Mouse (Mus musculus): ENCODE data around the gene Them4. TPM values are rescaled to one million over a fixed set of nuclear protein-coding genes. Genes with fewer than 3 reads are reported as not detected.
"Not testable (repeated sequence)": the region's sequence is repeated elsewhere in the genome, so short reads cannot be mapped to it uniquely, and the experiment has no call there.

Gene Them4
- total RNA-seq (2021), result 10 to 100 TPM; 26.5 to 29.2 TPM

DNA sequence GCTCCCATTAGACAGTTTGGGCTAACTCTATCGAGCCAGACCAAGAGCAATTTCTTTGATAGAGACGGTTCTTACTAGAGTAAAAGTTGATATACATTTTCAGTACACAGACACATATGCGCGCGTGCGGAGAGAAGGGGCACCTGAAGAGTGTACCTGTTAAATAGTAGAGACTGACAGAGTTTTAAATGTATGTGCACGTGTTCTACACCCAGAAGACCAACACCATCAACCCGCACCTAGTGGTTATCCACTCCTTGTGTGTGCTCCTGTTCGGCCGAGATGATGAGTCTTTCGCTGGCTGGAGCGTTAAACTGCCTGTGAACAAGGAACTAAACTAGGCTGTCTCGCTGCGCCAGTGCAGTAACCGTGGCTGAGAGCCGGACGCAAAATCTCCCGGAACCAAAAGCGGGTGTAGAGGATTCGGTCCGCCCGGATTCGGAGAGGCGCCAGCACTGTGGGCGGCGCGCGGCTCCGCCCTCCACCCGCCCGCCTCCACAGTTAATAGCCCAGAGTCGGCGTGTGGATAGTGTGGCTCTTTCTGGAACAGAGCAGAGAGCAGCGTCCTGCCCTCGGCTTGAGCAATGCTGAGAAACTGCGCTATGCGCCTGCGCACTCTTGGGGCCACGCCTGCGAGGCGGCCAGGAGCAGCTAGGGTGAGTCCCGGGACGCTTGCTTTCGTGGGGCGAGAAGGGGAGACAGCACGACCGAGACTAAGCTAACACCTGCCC is at the start of gene Them4:
Them4 (plus strand) TSS at position 457 of the 731 bp plus-strand sequence.
- intact Hi-C loops (cut with DNase I), result no loop called here

DNA sequence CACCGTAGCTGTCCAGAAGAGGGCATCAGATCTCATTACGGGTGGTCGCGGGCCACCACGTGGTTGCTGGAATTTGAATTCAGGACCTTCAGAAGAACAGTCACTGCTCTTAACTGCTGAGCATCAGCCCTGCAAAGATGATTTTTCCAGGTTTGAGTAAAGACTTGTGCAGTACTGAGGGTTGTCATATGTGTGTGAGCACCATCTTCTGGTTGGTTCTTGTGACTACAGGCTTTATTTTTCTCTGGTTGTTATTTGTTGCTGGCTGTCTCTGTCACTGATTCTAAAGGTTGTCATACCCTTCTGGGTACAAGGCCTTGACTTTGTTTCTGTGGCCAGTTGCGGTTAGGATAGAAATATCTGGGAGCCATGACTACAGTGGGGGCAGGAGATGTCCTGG is 49.3 kb upstream of the Them4 start:
- DNase-seq (ENCODE audit: extremely low spot score in 1 of 2, low spot score in 2 of 2), result peak in 1 of 2 experiments; percentile 3
- intact Hi-C loops (cut with DNase I), result no loop called here

More for the DNA sequence above, at the start of gene Them4:
- peak; percentile 86 to 94 for DNase-seq (ENCODE audit: extremely low spot score in 1 of 2, low spot score in 2 of 2)

DNA sequence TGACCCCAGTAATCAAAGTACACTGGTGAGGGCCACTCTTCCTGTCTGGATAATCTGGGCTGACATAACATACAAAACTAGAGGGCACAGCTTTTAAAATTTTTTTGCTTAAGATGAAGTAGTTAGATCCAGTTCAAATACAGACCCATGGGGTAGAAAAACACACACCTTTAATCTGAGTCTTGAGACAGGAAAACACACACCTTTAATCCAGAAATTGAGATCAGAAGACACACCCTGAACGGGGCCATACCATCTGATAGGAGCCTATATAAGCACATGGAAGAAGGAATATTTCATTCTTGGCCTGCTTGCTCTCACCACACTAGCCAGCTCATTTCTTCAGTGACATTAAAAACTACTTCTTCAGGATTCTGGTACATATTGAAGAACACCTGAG is 46.2 kb upstream of the Them4 start, which contains the start of gene Gm4778:
Gm4778 (plus strand) TSS at position 301 of the 400 bp plus-strand sequence.
- DNase-seq (ENCODE audit: extremely low spot score in 1 of 2, low spot score in 2 of 2); intact Hi-C loops (cut with DNase I): not testable (repeated sequence)

DNA sequence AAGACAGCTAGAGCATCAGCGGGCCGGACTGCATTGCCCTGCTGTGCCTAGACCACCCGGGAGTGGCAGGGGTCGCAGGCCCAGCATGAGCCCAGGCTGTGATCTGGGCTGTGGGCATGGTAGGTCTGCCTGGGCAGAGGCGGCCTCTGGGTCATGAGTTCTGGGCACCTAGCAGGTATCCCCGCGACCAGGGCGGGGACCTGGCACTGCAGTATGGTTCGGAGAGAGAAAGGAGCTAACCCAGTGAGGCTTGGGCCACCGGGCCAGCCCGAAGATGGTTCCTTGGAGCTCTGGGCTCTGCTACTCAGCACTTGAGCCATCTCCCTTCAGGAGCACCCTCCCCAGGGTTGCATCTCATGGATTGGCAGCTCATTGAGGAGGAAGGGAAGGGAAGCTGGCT is 33.9 kb upstream of the Them4 start:
- intact Hi-C loops (cut with DNase I), result no loop called here
- peak in 1 of 2 experiments; percentile 18 for DNase-seq (ENCODE audit: extremely low spot score in 1 of 2, low spot score in 2 of 2)

DNA sequence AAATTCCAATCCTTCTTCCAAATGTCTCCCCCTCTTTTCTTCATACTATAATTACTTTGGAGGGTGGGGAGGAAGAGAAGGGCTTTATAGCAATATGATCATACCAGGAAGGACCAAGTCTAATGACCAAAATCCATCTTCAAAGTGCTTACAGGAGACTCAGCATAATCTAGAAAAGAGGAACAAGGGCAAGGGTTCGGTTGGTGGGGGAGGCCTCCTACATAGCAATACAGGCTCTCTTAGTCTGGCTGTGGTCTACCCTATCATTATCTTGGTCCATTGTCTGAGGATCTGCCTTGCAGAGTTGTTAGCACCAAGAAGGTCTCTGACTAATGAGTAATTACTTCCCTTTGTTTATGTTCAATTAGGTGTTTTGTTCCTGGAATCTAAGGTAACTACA is 4.4 kb upstream of the Them4 start:
- intact Hi-C loops (cut with DNase I), result no loop called here
- no peak for DNase-seq (ENCODE audit: extremely low spot score in 1 of 2, low spot score in 2 of 2)

DNA sequence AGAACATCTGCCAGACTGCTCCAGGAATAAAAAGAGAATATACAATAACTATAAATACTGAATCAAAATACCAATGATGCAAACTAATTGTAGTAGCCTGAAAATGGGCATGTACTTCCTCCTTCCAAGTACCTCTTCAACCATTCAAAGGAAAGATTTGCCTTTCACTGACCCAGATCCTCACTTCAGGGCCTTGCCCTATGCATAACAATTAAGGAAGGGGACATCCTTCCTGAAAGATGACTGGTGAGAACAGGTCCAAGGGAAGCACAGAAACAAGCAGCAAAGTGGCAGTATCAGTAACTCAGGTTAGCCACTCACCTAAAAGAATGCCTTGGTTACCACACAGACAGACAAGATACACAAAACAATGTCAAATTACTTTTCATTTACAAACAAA is 2.9 kb upstream of the Them4 start:
- intact Hi-C loops (cut with DNase I), result no loop called here
- DNase-seq (ENCODE audit: extremely low spot score in 1 of 2, low spot score in 2 of 2), result no peak

DNA sequence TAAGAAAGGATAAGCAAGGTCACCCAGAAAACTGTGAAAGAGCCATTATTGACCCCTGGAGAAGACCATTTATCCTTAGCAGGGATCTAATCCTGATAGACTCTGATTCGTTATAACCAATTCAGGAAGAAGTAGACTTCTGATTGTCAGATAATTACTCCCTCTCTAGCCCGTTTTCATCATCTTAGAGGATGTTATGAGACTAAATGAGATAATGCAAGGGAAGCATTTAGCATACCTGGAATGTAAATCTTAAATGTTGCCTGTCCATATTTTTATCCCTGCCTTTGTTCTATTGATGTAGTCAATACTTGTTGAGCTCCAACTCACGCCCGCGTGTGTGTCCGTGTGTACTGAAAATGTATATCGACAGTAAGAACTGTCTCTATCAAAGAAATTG is 602 bp downstream of the Them4 start:
- no peak for DNase-seq (ENCODE audit: extremely low spot score in 1 of 2, low spot score in 2 of 2)
- intact Hi-C loops (cut with DNase I), result no loop called here

DNA sequence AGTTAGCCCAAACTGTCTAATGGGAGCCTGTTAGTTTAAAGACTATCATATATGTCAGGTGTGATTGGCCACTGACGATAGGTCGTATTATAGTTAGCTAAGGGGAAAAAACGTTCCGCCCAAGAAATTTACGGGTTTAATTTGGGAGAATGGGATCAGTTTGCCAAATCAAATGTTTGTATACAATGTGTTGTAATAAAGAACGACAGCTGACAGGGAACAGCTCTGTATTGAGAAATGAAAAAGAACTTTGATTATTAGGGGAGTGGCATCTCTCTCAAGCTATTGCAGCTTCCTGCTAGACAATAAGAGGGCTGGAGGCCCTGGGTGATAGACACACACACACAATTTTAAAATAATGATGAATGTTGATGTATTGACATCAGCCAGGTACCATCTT is 1.0 kb downstream of the Them4 start:
- no peak for DNase-seq (ENCODE audit: extremely low spot score in 1 of 2, low spot score in 2 of 2)
- intact Hi-C loops (cut with DNase I), result no loop called here

DNA sequence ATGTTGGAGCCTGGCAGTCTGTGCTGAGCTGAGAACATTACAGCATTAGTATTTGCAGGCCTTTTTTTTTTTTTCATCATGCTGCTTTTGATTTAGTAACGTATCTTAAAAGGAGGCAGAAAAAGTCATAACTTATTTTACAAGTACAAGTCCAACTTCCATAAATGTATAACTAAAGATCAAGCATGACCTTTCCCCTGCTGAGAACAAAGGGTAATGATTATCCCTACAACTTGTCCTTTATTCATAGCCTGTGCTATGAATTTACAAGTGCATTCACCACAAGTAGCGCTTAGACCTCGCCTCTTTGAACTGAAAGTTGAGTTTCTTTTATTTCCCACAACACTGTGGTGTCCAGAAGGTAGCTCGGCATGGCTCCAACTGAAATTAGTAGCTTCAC is 1.5 kb downstream of the Them4 start:
- DNase-seq (ENCODE audit: extremely low spot score in 1 of 2, low spot score in 2 of 2), result no peak
- intact Hi-C loops (cut with DNase I), result no loop called here

DNA sequence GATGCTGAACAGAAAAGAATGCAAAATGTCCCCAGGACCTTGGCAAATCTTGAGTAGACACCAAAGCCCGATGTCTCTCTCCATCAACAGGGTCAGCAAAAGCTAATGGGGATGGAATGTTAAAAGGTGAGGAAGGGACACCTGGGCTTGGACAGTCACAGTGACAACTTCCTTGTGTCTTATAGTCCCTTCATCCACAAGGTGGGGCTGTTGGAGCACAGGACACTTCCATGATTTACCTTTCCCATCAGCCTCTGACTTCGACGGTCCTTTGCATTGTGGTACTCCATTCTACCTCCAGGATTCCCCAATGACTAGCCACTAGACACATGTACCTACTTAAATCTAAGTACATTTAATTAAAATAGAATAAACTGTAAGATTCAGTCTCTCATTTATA is 18.8 kb downstream of the Them4 start:
- DNase-seq (ENCODE audit: extremely low spot score in 1 of 2, low spot score in 2 of 2), result no peak
- intact Hi-C loops (cut with DNase I), result no loop called here

DNA sequence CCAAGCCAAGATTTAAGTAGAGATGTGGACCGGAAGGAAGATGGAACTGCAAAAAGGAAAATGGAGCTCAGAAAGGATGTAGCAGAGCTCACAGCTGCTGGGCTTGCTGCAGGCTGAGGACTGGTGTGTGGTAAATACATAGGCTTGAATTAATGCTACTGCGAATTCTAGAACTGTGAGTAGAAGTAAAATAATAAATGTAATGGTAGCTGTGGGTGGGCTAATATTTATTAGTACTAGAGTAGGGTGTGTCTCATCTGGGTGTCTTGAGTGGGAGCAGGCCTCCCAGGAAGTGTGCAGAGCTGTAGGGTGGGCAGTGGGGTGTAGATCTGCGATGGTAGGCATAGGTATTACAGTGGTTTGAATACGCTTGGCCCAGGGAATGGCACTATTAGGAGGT is 24.6 kb downstream of the Them4 start:
- no peak for DNase-seq (ENCODE audit: extremely low spot score in 1 of 2, low spot score in 2 of 2)
- intact Hi-C loops (cut with DNase I), result no loop called here

DNA sequence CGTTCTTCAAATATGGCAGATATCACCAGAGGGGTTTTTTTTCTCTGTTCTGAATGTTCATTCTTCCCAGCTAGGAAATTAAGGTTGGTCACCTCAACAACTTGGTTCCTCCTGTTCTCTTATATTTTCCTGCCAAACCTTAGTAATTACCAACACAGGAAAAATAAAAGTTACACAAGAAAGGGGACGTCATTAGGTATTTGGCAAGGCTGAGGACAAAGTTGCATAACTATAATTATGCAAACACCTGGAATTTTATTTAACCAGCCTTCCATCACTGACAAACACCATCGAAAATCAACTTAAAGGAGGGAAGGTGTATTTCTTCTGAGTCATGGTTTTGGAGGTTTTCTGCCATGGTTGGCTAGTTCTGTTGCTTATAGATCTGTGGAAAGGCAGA is 28.6 kb downstream of the Them4 start:
- DNase-seq (ENCODE audit: extremely low spot score in 1 of 2, low spot score in 2 of 2), result no peak
- intact Hi-C loops (cut with DNase I), result no loop called here

DNA sequence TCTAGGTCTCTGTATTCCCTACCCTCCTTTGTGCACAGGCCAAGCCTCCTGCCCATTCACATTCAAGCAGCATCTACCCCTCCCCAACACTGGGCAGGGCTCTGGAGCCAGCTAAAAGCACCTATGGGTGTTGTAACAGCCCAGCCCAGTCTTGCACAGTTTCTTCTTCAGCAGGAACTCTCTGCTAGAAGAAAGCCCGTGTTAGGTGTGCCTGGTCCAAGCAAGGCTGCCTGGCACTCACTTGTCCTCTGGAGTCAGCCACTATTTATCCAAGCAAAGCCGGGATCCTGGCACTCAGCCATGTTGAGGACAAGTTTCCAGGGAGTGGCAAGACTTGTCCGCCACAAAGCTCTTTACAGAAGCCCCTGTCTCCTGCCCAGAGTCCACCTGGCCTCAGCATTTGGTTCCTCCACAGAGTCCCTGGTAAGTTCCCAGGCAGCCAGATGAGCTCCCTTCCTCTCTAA is 32.1 kb downstream of the Them4 start, which contains the start of gene Them5:
Them5 (plus strand) TSS at position 141 of the 464 bp plus-strand sequence.
- intact Hi-C loops (cut with DNase I), result no loop called here
- peak in 1 of 2 experiments; percentile 34 for DNase-seq (ENCODE audit: extremely low spot score in 1 of 2, low spot score in 2 of 2)

DNA sequence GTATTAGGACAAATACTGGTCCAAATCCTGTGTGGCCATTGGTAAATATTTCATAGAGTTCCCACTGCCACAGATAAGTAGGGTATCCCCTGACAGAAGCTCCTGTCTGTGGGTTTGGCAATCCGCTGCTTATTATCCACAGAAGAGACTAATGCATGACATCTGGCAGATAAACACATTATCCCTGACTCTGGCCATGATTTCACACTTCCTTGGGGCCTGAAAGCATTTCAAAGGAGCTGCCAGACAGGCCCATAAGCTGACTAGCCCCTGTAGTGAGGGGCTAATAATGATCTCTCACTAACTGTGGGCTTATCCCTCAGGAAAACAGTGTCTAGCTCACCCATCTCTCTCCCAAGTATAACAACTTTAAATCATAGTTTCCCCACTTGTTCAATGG is 32.7 kb downstream of the Them4 start:
- no peak for DNase-seq (ENCODE audit: extremely low spot score in 1 of 2, low spot score in 2 of 2)
- intact Hi-C loops (cut with DNase I), result no loop called here

DNA sequence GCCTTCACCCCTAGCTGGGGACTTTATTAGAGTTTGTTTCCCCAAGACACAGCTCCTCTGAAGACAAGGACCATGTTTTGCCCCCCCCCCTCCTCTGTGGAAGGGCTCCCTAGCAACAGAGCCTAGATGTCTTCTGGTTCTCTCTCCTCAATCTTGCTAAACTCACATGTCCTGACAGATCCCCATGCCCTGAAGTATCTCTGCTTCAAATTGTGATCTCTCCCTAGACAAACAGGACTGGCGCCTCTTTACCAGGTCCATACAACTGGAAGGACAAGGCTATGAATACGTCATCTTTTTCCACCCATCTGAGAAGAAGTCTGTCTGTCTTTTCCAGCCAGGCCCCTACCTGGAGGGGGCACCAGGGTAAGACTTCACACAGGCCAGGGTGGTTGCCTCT is 34.3 kb downstream of the Them4 start:
- intact Hi-C loops (cut with DNase I), result no loop called here
- no peak for DNase-seq (ENCODE audit: extremely low spot score in 1 of 2, low spot score in 2 of 2)

DNA sequence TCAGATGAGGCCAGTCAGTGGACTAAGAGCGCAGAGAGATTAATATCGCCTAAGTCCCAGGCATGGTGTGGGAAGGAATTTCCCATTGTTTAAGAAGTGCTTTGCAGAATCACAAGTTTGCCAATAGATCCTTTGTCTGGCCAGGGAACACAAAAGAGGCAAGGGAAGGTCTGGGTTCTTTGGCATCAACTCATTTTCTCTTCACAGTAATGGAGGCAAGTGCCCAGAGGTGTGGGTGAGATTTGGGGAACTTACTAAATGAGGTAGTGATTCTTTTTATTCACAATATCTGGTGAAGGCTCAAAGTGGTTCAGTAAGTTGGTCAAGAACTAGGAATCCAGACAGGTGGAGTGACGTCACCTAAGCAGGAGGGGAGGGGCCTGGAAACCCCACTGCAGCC is 35.0 kb downstream of the Them4 start:
- DNase-seq (ENCODE audit: extremely low spot score in 1 of 2, low spot score in 2 of 2), result no peak
- intact Hi-C loops (cut with DNase I), result no loop called here

DNA sequence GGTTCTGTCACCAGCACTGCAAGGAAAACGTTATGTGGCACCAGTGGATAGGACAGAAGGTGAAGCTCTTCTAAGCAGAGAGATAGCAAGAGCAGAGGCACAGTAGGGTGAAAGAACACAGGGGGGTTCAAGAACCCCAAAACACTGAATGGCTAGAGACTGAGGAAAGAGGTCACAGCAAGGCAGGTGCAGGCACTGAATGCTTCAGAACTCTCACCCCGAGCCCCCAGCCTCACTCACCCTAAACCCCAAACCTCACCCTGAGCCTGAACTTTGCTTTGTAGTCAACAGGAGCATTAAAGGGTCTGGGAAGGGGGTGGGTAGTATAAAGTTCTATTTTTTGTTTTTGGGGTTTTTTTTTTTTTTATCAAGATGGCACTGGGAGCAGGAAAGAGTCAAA is 38.3 kb downstream of the Them4 start:
- intact Hi-C loops (cut with DNase I), result no loop called here
- DNase-seq (ENCODE audit: extremely low spot score in 1 of 2, low spot score in 2 of 2), result no peak

DNA sequence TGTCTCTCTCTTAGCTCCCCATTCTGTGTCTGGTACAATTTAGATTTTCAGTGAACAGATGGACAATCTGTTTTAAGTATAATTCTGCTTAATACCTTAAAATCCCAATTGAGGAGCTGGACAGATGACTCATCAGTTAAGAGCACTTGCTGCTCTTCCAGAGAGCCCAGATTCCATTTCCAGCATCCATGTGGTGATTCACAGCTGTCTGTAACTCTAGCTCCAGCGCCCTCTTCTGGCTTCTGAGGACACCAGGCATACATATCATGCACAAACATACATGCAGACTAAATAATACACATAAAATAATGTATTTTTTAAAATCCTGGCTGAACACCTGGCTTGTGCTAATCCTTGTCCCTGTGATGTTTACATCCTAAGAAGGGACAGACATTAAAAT is 50.9 kb downstream of the Them4 start:
- DNase-seq (ENCODE audit: extremely low spot score in 1 of 2, low spot score in 2 of 2), result peak in 1 of 2 experiments; percentile 31
- intact Hi-C loops (cut with DNase I), result no loop called here

DNA sequence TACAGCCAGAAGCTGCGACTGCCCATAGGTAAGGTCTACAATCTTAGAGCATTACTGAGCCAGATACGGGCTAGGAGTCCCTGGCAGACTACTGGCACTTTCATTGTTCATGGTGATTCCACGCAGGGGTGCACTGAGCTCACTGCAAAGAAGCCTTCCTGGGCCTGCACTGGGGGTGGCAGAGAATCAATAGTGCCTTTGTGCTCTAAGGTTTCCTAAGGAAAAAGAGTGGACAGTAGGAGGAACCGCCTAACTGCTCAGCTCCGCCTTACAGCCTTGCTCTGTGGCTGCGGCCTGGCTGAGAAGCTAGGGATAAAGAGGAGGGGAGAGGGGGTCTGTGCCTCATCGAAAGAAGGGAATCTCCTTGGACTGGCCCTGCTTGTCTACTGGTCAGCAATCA is 52.2 kb downstream of the Them4 start, which contains the start of gene C2cd4d:
C2cd4d (plus strand) TSS at position 301 of the 400 bp plus-strand sequence.
- intact Hi-C loops (cut with DNase I), result no loop called here
- DNase-seq (ENCODE audit: extremely low spot score in 1 of 2, low spot score in 2 of 2), result no peak

DNA sequence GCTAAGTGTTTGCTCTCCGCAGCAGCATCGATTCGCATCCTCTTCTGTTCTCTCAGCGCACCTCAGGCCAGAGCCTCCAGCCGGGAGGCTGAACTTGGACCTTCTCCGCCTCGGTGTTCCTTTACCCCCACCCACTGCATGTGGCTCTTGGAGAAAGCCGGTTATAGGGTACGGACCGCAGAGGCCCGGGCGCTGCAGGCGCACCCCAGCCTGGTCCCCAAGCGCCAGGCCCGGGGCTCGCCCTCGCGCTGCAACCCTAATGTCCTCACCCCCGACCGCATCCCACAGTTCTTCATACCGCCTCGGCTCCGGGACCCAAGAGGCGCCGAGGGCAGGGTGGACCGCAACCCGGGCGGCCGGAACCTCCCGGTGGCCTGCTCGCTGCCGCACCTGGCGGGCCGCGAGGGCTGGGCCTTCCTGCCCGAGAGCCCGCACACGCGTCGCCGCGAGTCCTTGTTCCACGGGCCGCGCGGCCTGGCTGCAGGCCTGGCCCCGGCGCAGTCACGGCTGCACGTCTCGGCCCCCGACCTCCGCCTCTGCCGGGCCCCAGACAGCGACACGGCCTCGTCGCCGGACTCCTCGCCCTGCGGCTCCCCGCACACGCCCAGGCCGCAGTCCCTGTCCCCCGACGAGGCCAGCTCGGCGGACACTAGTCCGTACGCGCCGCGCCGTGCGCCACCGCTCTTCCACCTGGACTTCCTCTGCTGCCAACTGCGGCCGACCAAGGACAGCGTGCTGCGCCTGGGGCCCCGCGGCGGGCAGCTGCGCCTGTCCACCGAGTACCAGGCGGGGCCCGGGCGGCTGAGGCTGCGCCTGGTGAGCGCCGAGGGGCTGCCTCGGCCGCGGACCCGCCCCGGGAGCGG is 53.6 kb downstream of the Them4 start:
- intact Hi-C loops (cut with DNase I), result no loop called here
- DNase-seq (ENCODE audit: extremely low spot score in 1 of 2, low spot score in 2 of 2), result peak in 1 of 2 experiments; percentile 64

Measured in left cerebral cortex, postnatal 10 days (tissue).